Mouse (Mus musculus): ENCODE measurements at regions not wholly inside any gene's neighbourhood (a gene's known extent, or its start where the extent isn't known, plus 50 kb on each side); places are given as distances from the start of the nearest gene placed in this dataset.

- WGBS, result 84% methylated on average over 3 of the region's 3 CpGs
- ATAC-seq (ENCODE audit: low FRiP score), result no peak
- Histone ChIP-seq H3K9me3 (no peaks in the 10 kb centered on the region), H3K27me3 (no peaks in the 10 kb centered on the region), H3K36me3 (replicated peaks) (no peaks in the 10 kb centered on the region), H3K4me2 (no peak overlapping the region), H3K9ac (no peak overlapping the region), H3K4me3 (replicated peaks) (no peak overlapping the region), H3K27ac (no peak overlapping the region), H3K4me1 (no peaks in the 10 kb centered on the region)
Observed at GRCm38 (mm10) chr11:6764186-6764585, 73.3 kb downstream of the Gm11983 start.

DNA sequence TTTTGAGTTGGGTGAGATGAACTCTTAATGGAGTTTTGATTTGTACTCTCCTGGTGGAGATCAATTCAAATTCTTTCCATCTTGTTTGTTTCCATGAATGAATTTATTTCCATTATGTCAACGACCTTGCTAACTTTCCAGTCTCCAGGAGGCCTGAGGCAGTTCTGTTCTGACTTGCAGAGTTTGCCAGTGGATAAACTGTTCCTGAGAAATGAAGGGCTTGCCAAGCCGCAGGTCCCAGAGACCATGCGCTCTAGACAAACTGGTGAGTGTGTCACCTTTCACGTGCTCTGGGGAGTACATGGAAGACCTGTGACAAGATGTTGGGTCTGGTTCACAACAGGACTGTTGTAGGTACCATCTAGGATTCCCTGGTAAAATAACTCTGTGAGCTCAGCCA is 74.5 kb downstream of the Gm11983 start:
- no peak for ATAC-seq (ENCODE audit: low FRiP score)
- H3K4me1 ChIP-seq, result no peaks in the 10 kb centered on the region
- WGBS, result 84% methylated on average over 4 of the region's 4 CpGs
- no peaks in the 10 kb centered on the region for H3K27me3 ChIP-seq
- H3K27ac ChIP-seq, result no peak overlapping the region
- H3K9me3 ChIP-seq, result no peaks in the 10 kb centered on the region
- H3K4me3 ChIP-seq (replicated peaks), result no peak overlapping the region
- no peak overlapping the region for H3K4me2 ChIP-seq
- H3K9ac ChIP-seq, result no peak overlapping the region
- no peaks in the 10 kb centered on the region for H3K36me3 ChIP-seq (replicated peaks)

- H3K4me3 ChIP-seq (replicated peaks), result no peak overlapping the region
- H3K36me3 ChIP-seq (replicated peaks), result no peaks in the 10 kb centered on the region
- ATAC-seq (ENCODE audit: low FRiP score), result no peak
- H3K27me3 ChIP-seq, result no peaks in the 10 kb centered on the region
- H3K4me1 ChIP-seq, result no peaks in the 10 kb centered on the region
- no peak overlapping the region for H3K27ac ChIP-seq
- H3K9ac ChIP-seq, result no peak overlapping the region
- no peaks in the 10 kb centered on the region for H3K9me3 ChIP-seq
- H3K4me2 ChIP-seq, result no peak overlapping the region
- WGBS, result 78% methylated on average over 11 of the region's 11 CpGs
Observed at GRCm38 (mm10) chr11:6761876-6762628, 75.4 kb downstream of the Gm11983 start.

GRCm38 (mm10) chr11:6759578-6759977 is 77.9 kb downstream of the Gm11983 start:
- WGBS, result 90% methylated on average over 4 of the region's 4 CpGs
- no peaks in the 10 kb centered on the region for H3K9me3 ChIP-seq
- H3K27ac ChIP-seq, result no peak overlapping the region
- no peaks in the 10 kb centered on the region for H3K4me1 ChIP-seq
- no peaks in the 10 kb centered on the region for H3K27me3 ChIP-seq
- H3K4me3 ChIP-seq (replicated peaks), result no peak overlapping the region
- no peak overlapping the region for H3K4me2 ChIP-seq
- no peak overlapping the region for H3K9ac ChIP-seq
- ATAC-seq (ENCODE audit: low FRiP score), result no peak
- H3K36me3 ChIP-seq (replicated peaks), result no peaks in the 10 kb centered on the region

GRCm38 (mm10) chr11:6739439-6739838 is 81.1 kb downstream of the Ramp3 start:
- WGBS, result 93% methylated on average over 5 of the region's 5 CpGs

DNA sequence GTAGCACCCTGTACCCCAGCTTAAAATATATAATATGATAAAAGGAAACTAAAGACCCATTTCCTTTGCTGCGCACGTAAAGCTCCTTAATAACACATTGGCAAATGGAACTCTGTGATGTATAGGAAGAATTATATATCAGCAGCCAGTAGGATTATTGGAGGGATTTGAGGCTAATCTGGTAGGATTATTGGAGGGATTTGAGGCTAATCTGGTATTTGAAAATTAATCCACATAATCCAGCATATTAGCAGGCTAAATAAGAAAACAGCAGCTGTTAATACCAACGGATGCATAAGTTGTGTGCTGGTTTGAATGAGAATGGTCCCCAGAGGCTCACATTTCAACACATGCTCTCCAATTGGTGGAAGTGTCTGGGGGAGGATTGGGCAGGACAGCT is 80.3 kb downstream of the Ramp3 start:
- H3K4me1 ChIP-seq, result no peaks in the 10 kb centered on the region
- H3K36me3 ChIP-seq (replicated peaks), result no peaks in the 10 kb centered on the region
- ATAC-seq (ENCODE audit: low FRiP score), result no peak
- no peaks in the 10 kb centered on the region for H3K27me3 ChIP-seq
- 0 out of 2 replicates have a peak, but pooled peaks cover 3% of the 10 kb centered on the region for H3K9me3 ChIP-seq
- H3K4me2 ChIP-seq, result no peak overlapping the region
- H3K9ac ChIP-seq, result no peak overlapping the region
- no peak overlapping the region for H3K27ac ChIP-seq
- 70% methylated on average over 3 of the region's 3 CpGs for WGBS
- no peak overlapping the region for H3K4me3 ChIP-seq (replicated peaks)

More at GRCm38 (mm10) chr11:6739439-6739838, 81.1 kb downstream of the Ramp3 start:
- Histone ChIP-seq H3K9ac (no peak overlapping the region), H3K4me2 (no peak overlapping the region), H3K36me3 (replicated peaks) (no peaks in the 10 kb centered on the region), H3K9me3 (0 out of 2 replicates have a peak, but pooled peaks cover 3% of the 10 kb centered on the region), H3K27ac (no peak overlapping the region), H3K4me3 (replicated peaks) (no peak overlapping the region), H3K27me3 (no peaks in the 10 kb centered on the region), H3K4me1 (no peaks in the 10 kb centered on the region)
- ATAC-seq (ENCODE audit: low FRiP score), result no peak

DNA sequence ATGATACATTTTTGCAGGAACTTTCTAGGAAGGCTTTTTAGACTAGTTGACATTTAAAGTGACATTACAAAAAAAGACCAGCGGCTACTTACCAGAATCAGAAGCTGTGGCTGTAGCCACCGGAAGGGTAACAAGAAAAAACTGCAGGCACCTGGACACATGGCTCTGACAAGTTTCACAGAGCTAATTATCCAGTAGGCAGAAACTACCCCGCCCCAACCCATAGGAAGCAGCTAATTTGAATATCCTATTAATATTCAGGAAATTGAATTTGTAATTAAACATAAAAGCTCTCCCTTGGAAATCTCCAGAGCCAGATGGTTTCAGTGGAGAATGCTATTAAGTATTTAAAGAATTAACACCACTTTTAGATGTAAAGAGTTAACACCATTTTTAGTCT is 79.8 kb downstream of the Ramp3 start:
- 69% methylated on average over 3 of the region's 3 CpGs for WGBS
- no peaks in the 10 kb centered on the region for H3K4me1 ChIP-seq

GRCm38 (mm10) chr11:6734746-6735430 is 76.6 kb downstream of the Ramp3 start:
- H3K9me3 ChIP-seq, result 0 out of 2 replicates have a peak, but pooled peaks cover 3% of the 10 kb centered on the region
- H3K4me3 ChIP-seq (replicated peaks), result no peak overlapping the region
- no peaks in the 10 kb centered on the region for H3K4me1 ChIP-seq
- H3K36me3 ChIP-seq (replicated peaks), result no peaks in the 10 kb centered on the region
- H3K27ac ChIP-seq, result no peak overlapping the region
- no peak overlapping the region for H3K4me2 ChIP-seq
- WGBS, result 89% methylated on average over 7 of the region's 7 CpGs
- ATAC-seq (ENCODE audit: low FRiP score), result no peak
- no peak overlapping the region for H3K9ac ChIP-seq
- H3K27me3 ChIP-seq, result no peaks in the 10 kb centered on the region

More for the DNA sequence above, 79.8 kb downstream of the Ramp3 start:
- H3K9ac ChIP-seq, result no peak overlapping the region
- H3K27ac ChIP-seq, result no peak overlapping the region
- H3K4me3 ChIP-seq (replicated peaks), result no peak overlapping the region
- no peak overlapping the region for H3K4me2 ChIP-seq
- ATAC-seq (ENCODE audit: low FRiP score), result no peak
- no peaks in the 10 kb centered on the region for H3K27me3 ChIP-seq
- no peaks in the 10 kb centered on the region for H3K36me3 ChIP-seq (replicated peaks)
- 0 out of 2 replicates have a peak, but pooled peaks cover 3% of the 10 kb centered on the region for H3K9me3 ChIP-seq

DNA sequence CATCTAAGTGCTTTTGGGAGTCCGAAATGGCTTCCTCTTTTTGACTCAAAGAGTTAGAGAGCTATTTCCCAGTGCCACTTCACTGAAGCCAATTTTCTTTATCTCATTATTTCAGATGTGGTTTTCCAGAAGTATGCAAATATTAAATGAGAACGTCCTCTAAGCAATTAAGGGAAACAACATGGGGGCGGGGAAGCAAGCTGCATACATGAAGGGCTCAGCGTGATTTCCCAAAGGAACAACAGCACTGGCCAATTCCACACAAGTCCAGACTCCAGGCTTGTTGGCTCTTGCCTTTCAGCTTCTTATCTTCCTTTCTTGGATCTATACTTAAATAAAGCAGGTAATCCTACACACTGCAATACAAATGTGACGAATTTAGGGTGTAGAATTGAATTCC is 73.2 kb downstream of the Ramp3 start:
- ATAC-seq (ENCODE audit: low FRiP score), result no peak
- Histone ChIP-seq H3K36me3 (replicated peaks) (no peaks in the 10 kb centered on the region), H3K27ac (no peak overlapping the region), H3K9me3 (0 out of 2 replicates have a peak, but pooled peaks cover under 1% of the 10 kb centered on the region), H3K9ac (no peak overlapping the region), H3K4me1 (no peaks in the 10 kb centered on the region), H3K4me2 (no peak overlapping the region), H3K27me3 (no peaks in the 10 kb centered on the region), H3K4me3 (replicated peaks) (no peak overlapping the region)
- WGBS, result 77% methylated on average over 5 of the region's 5 CpGs
